Mouse (Mus musculus) right cerebral cortex, adult 18-20 months (tissue): ENCODE data around the gene Orm3.

Experiments
- DNase-seq: peaks from one replicate; pipeline ENCODE4 v3.0.0; 2022; ENCODE audit warnings: mixed read lengths

Gene Orm3

GRCm38 (mm10) chr4:63371890-63372289 is 15.9 kb downstream of the Orm3 start:
- no peak for DNase-seq

GRCm38 (mm10) chr4:63373404-63373803 is 17.4 kb downstream of the Orm3 start:
- DNase-seq: no peak

GRCm38 (mm10) chr4:63374331-63374730 is 18.4 kb downstream of the Orm3 start:
- DNase-seq: no peak

- no peak for DNase-seq
Measured at GRCm38 (mm10) chr4:63375367-63375766, 19.4 kb downstream of the Orm3 start.

- DNase-seq: no peak
Measured at GRCm38 (mm10) chr4:63377483-63377882, 21.5 kb downstream of the Orm3 start.

GRCm38 (mm10) chr4:63382676-63383369 is 26.9 kb downstream of the Orm3 start:
- no peak for DNase-seq

- DNase-seq: no peak
Measured at GRCm38 (mm10) chr4:63383474-63383873, 27.5 kb downstream of the Orm3 start.

- DNase-seq: no peak
Measured at GRCm38 (mm10) chr4:63384262-63384661, 28.3 kb downstream of the Orm3 start.

GRCm38 (mm10) chr4:63385253-63385652 is 29.3 kb downstream of the Orm3 start:
- DNase-seq: no peak

- no peak for DNase-seq
Measured at GRCm38 (mm10) chr4:63385784-63386183, 29.8 kb downstream of the Orm3 start.

- no peak for DNase-seq
Measured at GRCm38 (mm10) chr4:63388029-63388428, 32.1 kb downstream of the Orm3 start.

GRCm38 (mm10) chr4:63389121-63389886 is 33.3 kb downstream of the Orm3 start:
- no peak for DNase-seq

- no peak for DNase-seq
Measured at GRCm38 (mm10) chr4:63389887-63390528, 34.0 kb downstream of the Orm3 start.

- no peak for DNase-seq
Measured at GRCm38 (mm10) chr4:63391322-63391721, 35.4 kb downstream of the Orm3 start.

GRCm38 (mm10) chr4:63397981-63398537 is 42.1 kb downstream of the Orm3 start:
- no peak for DNase-seq

- no peak for DNase-seq
Measured at GRCm38 (mm10) chr4:63398854-63399609, 43.1 kb downstream of the Orm3 start.

GRCm38 (mm10) chr4:63399691-63400270 is 43.8 kb downstream of the Orm3 start:
- DNase-seq: no peak

- no peak for DNase-seq
Measured at GRCm38 (mm10) chr4:63400541-63401306, 44.8 kb downstream of the Orm3 start.

GRCm38 (mm10) chr4:63401620-63402019 is 45.7 kb downstream of the Orm3 start:
- no peak for DNase-seq

GRCm38 (mm10) chr4:63402056-63402455 is 46.1 kb downstream of the Orm3 start:
- no peak for DNase-seq

GRCm38 (mm10) chr4:63402558-63402957 is 46.6 kb downstream of the Orm3 start:
- DNase-seq: no peak
